8 mouse cellular contexts compared by ENCODE assay signal in genomic region chr15:100599276-100600046, GRCm38 (mm10). TPM values are rescaled to one million over a fixed set of nuclear protein-coding genes. Genes with fewer than 3 reads are reported as not detected.
A peak's percentile ranks its signal among the peaks of the same experiment; 100 is the strongest.
DNase-seq lines count a peak whose midpoint lies in the region; ATAC-seq and TF ChIP-seq lines count a peak whose summit lies in the region.

Gene Pou6f1, minus strand, starts transcription at chr15:100599984.

- H3K36me3 ChIP-seq in megakaryocyte, embryonic 14.5 days (replicated peaks; ENCODE audit: low read length), result no peaks in the 10 kb centered on the region
- no peaks in the 10 kb centered on the region for H3K36me3 ChIP-seq in heart, adult 2 months (ENCODE audit: control insufficient read depth, insufficient read depth, low read length)
- no peaks in the 10 kb centered on the region for H3K36me3 ChIP-seq in midbrain, embryonic 13.5 days

- 1% methylated on average over 73 of the region's 76 CpGs for WGBS in heart, adult 2 months
- WGBS in midbrain, embryonic 13.5 days, result under 1% methylated on average over 58 of the region's 76 CpGs

- intact Hi-C loops in heart, adult 2 months (cut with DNase I), result loop anchor here (1.0 kb wide), 1 partner anchor 14 kb away; no protein-coding TSS in a partner anchor
- intact Hi-C loops in left cerebral cortex, postnatal 4 days (cut with DNase I), result no loop called here

- ATAC-seq in megakaryocyte, adult 5-6 weeks (ENCODE audit: poor library complexity, severe bottlenecking), result no peak
- peak; percentile 82 for ATAC-seq in midbrain, embryonic 13.5 days

- no peaks in the 10 kb centered on the region for H3K79me2 ChIP-seq in heart, adult 2 months (replicated peaks; ENCODE audit: control insufficient read depth, insufficient read depth, low read length)

- peak within 1 kb of the TSS; percentile 93 for H3K9ac ChIP-seq in heart, adult 2 months (ENCODE audit: low read depth, low read length)
- peak within 1 kb of the TSS; percentile 93 for H3K9ac ChIP-seq in midbrain, embryonic 13.5 days (replicated peaks)

- no peak for TF ChIP-seq EP300 in heart, adult 2 months (IDR thresholded peaks at IDR 0.05; ENCODE audit: insufficient read depth, low read depth, low read length)

- H3K4me2 ChIP-seq in midbrain, embryonic 13.5 days (replicated peaks), result peak within 1 kb of the TSS; percentile 67

- H3K9me3 ChIP-seq in megakaryocyte, embryonic 14.5 days, result no peaks in the 10 kb centered on the region
- no peaks in the 10 kb centered on the region for H3K9me3 ChIP-seq in midbrain, embryonic 13.5 days

- TF ChIP-seq POLR2A in heart, adult 2 months (IDR thresholded peaks at IDR 0.05; ENCODE audit: insufficient read depth, low read depth, low read length), result no peak

- H3K4me3 ChIP-seq in megakaryocyte, embryonic 14.5 days (replicated peaks), result peak within 1 kb of the TSS; percentile 92
- peak within 1 kb of the TSS; percentile 84 for H3K4me3 ChIP-seq in heart, adult 2 months
- H3K4me3 ChIP-seq in midbrain, embryonic 13.5 days (replicated peaks), result peak within 1 kb of the TSS; percentile 64

- peak; percentile 56 for DNase-seq in embryo, embryonic 11 days
- peak; percentile 78 for DNase-seq in heart, adult 2 months
- DNase-seq in kidney, adult 11 months, result peak; percentile 71
- DNase-seq in left cerebral cortex, postnatal 4 days, result peak; percentile 57
- peak; percentile 73 for DNase-seq in testis, postnatal 10 days (ENCODE audit: low spot score)

- peaks cover 33% of the 10 kb centered on the region for H3K4me1 ChIP-seq in megakaryocyte, embryonic 14.5 days
- H3K4me1 ChIP-seq in heart, adult 2 months (ENCODE audit: control insufficient read depth, insufficient read depth, low read length), result no peaks in the 10 kb centered on the region
- peaks cover 22% of the 10 kb centered on the region for H3K4me1 ChIP-seq in midbrain, embryonic 13.5 days (replicated peaks)

- TF ChIP-seq CTCF in heart, adult 2 months (IDR thresholded peaks at IDR 0.05), result no peak

- H3K27ac ChIP-seq in heart, adult 2 months, result peak within 1 kb of the TSS; percentile 78
- H3K27ac ChIP-seq in midbrain, embryonic 13.5 days, result peak within 1 kb of the TSS; percentile 93

- H3K27me3 ChIP-seq in megakaryocyte, embryonic 14.5 days (replicated peaks), result peaks cover 62% of the 10 kb centered on the region
- H3K27me3 ChIP-seq in heart, adult 2 months (ENCODE audit: control insufficient read depth, insufficient read depth, low read length), result no peaks in the 10 kb centered on the region
- H3K27me3 ChIP-seq in midbrain, embryonic 13.5 days, result peaks cover 14% of the 10 kb centered on the region

RNA-seq across cellular contexts. Expression of gene Pou6f1, which starts in this region (rescaled TPM):
- polyA plus RNA-seq in megakaryocyte, embryonic 14.5 days (2012; ENCODE audit: insufficient read depth, low replicate concordance), result 1.6 and 2.9 TPM in 2 replicates
- 1.0 and 1.1 TPM in 2 replicates for total RNA-seq in megakaryocyte, adult 5-6 weeks (2015)
- total RNA-seq in megakaryocyte, adult 5-6 weeks (2017), result 0.37 and 0.73 TPM in 2 replicates
- total RNA-seq in heart, adult 2 months (2021), result 10 to 100 TPM in 1 of 2 experiments, 1 to 10 TPM in 1; 8.0 to 11.5 TPM
- polyA plus RNA-seq in heart, adult 2 months (2012; rRNA removed), result 13.7 and 15.7 TPM in 2 replicates
- total RNA-seq in left cerebral cortex, postnatal 4 days (2021), result 100 to 1,000 TPM; 123 to 125 TPM
- polyA plus RNA-seq in midbrain, embryonic 13.5 days (2015; fragmentation: Nextera tagmentation; extraction: Ambion mirVana), result 45.5 and 47.8 TPM in 2 replicates

Comparison
In these comparisons a context has a peak if more than half of its experiments do, and no peak if none do; other contexts are left out.
1. RNA of gene Pou6f1 (total RNA-seq): 123 to 125 TPM in left cerebral cortex, postnatal 4 days; 8.0 to 11.5 TPM in heart, adult 2 months and 0.37 to 1.1 TPM in megakaryocyte, adult 5-6 weeks; every median in the first group is over 4 times any median in the second.
2. Peak in every context shown above with its lines, with median percentiles within 50 percentile points of each other: H3K4me3 ChIP-seq and DNase-seq.